Mouse (Mus musculus): Measurements from ENCODE around the gene Eif4b. TPM values are rescaled to one million over a fixed set of nuclear protein-coding genes. Genes with fewer than 3 reads are reported as not detected.

Gene Eif4b
- total RNA-seq, 2 experiments from 2014 or later = 167 to 168 TPM

- DNase-seq (ENCODE audit: low spot score in 2 of 2) = no peak
- intact Hi-C loops (cut with DNase I) = no loop called here
Measured at GRCm38 (mm10) chr15:102111495-102111829, 37.9 kb downstream of the Eif4b start.

DNA sequence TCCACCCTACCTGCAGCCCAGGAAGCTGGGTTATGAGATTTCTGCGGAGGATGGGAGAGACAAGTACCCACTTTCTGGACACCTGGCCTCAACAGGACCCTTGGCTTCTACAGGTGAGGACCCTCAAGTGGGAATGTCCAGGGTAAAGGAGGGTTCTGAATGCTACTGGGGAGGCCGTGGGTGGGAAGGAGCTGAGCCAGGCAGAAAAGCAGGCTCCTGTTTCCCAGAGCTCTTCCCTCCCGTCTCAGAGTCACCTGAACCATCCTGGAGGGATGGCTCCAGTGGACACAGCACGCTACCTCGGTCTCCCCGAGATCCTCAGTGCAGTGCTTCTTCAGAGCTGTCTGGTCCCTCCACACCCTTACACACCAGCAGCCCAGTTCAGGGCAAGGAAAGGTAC, 38.6 kb downstream of the Eif4b start:
- intact Hi-C loops (cut with DNase I) = no loop called here
- DNase-seq (ENCODE audit: low spot score in 2 of 2) = no peak

GRCm38 (mm10) chr15:102112827-102113226, 39.3 kb downstream of the Eif4b start:
- DNase-seq (ENCODE audit: low spot score in 2 of 2) = no peak
- intact Hi-C loops (cut with DNase I) = no loop called here

DNA sequence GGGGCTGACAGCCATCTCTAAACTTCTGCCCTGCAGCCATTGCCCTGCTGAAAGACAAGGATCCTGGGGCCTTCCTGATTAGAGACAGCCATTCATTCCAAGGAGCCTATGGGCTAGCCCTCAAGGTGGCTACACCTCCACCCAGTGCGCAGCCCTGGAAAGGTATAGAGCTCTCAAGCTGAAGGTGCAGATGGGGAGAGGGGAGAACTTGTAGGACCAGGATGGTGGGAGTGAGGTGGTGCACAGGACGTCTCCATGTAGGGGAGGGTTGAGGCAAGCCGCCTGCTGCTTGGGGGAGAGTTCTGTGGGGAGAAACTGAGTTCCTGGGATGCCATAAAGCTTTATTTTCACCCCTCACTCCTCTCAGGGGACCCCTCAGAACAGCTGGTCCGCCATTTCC, 40.1 kb downstream of the Eif4b start:
- intact Hi-C loops (cut with DNase I) = no loop called here
- no peak for DNase-seq (ENCODE audit: low spot score in 2 of 2)

GRCm38 (mm10) chr15:102114651-102115260, 41.2 kb downstream of the Eif4b start:
- intact Hi-C loops (cut with DNase I) = no loop called here

GRCm38 (mm10) chr15:102115731-102116231, 42.2 kb downstream of the Eif4b start:
- no peak for DNase-seq (ENCODE audit: low spot score in 2 of 2)
- intact Hi-C loops (cut with DNase I) = no loop called here

More at GRCm38 (mm10) chr15:102114651-102115260, 41.2 kb downstream of the Eif4b start:
- DNase-seq (ENCODE audit: low spot score in 2 of 2) = no peak

- DNase-seq (ENCODE audit: low spot score in 2 of 2) = no peak
- intact Hi-C loops (cut with DNase I) = no loop called here
Measured at GRCm38 (mm10) chr15:102116753-102117415, 43.3 kb downstream of the Eif4b start.

GRCm38 (mm10) chr15:102117461-102118443, 44.2 kb downstream of the Eif4b start:
- no peak for DNase-seq (ENCODE audit: low spot score in 2 of 2)
- intact Hi-C loops (cut with DNase I) = no loop called here

DNA sequence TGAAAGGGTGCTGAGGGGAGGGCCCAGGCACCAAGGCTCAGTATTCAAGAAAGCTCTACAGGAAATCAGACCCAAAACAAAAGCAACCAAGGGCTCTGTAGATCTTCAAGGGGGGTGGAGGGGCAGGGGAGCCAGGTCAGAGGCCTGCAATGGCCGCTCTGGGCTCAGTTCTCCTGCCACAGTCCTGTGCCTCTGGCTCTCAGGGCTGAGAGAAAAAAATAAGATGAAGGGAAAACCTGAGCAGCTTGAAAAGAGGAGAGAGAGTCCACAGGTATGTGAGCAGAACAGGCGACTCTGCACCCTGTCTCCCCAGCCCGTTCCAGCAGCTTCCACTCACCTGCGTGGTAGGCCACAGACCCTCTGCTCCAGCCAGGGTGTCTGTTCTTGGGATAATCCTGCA, 45.0 kb downstream of the Eif4b start:
- intact Hi-C loops (cut with DNase I) = no loop called here

GRCm38 (mm10) chr15:102119121-102119830, 45.7 kb downstream of the Eif4b start:
- no peak for DNase-seq (ENCODE audit: low spot score in 2 of 2)
- intact Hi-C loops (cut with DNase I) = no loop called here

More for the DNA sequence above, 45.0 kb downstream of the Eif4b start:
- DNase-seq (ENCODE audit: low spot score in 2 of 2) = no peak

DNA sequence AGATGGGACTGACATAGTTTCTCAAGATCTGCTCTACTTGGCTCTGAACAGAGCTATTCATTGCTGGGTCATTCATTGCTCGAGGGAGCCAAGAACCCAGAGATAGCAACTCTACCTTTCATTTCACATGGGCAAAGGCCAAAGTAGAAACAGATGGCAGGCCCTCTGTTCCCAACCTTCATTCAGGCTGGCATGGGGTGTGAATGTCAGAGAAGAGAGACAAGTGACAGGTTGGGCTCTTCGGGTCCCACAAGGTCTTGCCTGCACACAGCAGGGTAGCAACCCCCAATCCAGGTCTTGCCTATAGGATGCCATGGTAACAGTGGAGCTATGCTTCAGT, 46.2 kb downstream of the Eif4b start:
- intact Hi-C loops (cut with DNase I) = no loop called here
- no peak for DNase-seq (ENCODE audit: low spot score in 2 of 2)

GRCm38 (mm10) chr15:102120530-102120929, 47.0 kb downstream of the Eif4b start:
- no peak for DNase-seq (ENCODE audit: low spot score in 2 of 2)
- intact Hi-C loops (cut with DNase I) = no loop called here

DNA sequence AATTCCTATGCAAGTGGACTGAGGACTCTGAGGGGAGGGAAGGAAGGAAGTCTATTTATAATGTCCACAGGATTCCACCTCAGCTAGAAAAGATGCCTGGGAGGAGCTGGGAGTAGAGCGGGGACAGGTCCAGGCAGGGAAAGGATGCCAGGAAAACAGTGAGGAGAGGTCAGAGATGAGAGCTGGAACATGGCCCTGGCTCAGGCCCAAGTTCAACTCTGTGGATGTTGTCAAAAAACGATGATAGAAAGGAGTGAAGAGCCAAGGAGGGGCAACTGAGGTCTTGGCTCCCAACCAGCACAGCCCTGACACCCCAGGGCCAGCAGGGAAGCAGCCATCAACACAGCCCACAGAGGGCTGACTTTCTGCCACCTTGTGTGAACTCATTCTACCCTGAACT, 52.7 kb downstream of the Eif4b start:
- no peak for DNase-seq (ENCODE audit: low spot score in 2 of 2)
- intact Hi-C loops (cut with DNase I) = no loop called here

DNA sequence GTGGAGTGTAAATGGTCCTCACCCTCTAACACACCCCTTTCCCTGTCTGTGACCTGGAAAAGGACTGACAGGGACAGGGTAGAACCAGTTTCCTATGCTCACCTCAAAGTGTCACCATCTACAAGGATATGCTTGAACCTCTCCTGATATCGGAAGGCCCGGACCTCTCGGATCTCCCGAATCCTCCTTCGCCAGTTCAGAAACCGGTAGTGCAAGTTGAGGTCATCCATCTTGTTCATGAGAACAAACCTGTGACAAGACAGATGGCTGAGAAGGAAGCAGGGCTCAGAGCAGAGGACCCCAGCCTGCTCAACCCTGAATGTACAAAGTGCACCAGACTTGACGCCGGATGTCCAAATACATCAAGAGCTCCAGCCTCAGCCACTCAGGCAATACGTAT, 59.7 kb downstream of the Eif4b start:
- DNase-seq (ENCODE audit: low spot score in 2 of 2) = no peak
- intact Hi-C loops (cut with DNase I) = no loop called here

GRCm38 (mm10) chr15:102134709-102135108, 61.1 kb downstream of the Eif4b start:
- DNase-seq (ENCODE audit: low spot score in 2 of 2) = no peak
- intact Hi-C loops (cut with DNase I) = loop anchor here (2.0 kb wide), 1 partner anchor 26 kb away; no protein-coding TSS in a partner anchor

DNA sequence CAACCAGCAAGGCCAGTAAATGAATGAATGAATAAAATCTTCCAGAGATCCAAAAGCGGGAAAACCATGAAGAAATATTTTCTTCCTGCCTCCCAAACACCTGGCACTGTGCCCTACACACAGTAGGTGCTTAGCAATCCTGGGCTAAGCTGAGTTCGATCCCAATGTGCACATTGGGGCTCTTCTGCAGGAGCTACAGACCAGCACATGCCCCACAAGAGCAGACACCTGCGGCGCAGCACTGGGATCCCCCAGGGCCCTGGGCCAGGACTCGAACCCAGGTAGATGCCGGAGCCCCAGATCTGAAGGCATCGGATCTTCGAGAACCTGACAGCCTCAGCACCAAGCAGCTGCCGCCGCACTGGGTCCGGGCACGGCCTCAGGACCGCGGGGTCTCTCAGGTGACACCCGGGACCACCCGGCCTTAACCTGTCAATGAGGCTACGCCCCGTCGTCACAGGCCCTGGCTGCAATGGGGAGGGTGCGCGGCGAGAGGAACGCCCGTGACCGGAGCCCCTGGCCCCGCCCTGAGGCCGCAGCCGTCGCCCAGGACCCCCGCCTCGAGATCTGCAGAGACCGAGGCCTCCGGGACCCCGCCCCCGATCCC, 62.1 kb downstream of the Eif4b start:
- intact Hi-C loops (cut with DNase I) = loop anchor here (2.0 kb wide), 1 partner anchor 27 kb away; no protein-coding TSS in a partner anchor
- no peak for DNase-seq (ENCODE audit: low spot score in 2 of 2)

- intact Hi-C loops (cut with DNase I) = no loop called here
- DNase-seq (ENCODE audit: low spot score in 2 of 2) = peak; percentile 98 to 99
Measured at GRCm38 (mm10) chr15:102136129-102136758, 62.7 kb downstream of the Eif4b start, which contains the start of gene Spryd3. Gene Spryd3, minus strand, starts transcription at chr15:102136234.

DNA sequence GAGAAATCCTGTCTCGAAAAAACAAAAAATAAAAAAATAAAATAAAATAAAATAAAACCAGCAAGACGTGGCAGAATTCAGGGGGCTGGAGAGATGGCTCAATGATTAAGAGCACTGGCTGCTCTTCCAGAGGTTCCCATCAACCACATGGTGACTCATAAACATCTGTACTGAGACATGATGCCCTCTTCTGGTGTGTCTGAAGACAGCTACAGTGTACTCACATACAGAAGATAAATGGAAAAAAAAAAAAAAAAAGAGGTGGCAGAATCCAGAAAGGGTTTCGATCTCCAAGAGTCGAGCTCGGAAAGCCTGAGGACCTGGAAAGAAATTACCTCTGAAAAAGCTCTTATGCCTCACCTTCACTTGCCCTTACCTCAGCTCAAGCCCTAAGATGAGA, 67.5 kb downstream of the Eif4b start:
- intact Hi-C loops (cut with DNase I) = no loop called here

More for the DNA sequence above, 67.5 kb downstream of the Eif4b start:
- no peak for DNase-seq (ENCODE audit: low spot score in 2 of 2)

All from left cerebral cortex, postnatal 14 days (tissue).